Mouse (Mus musculus): ENCODE data around the gene Zswim9. TPM values are rescaled to one million over a fixed set of nuclear protein-coding genes. Genes with fewer than 3 reads are reported as not detected.
"Not testable (repeated sequence)": the region's sequence is repeated elsewhere in the genome, so short reads cannot be mapped to it uniquely, and the experiment has no call there.

The Zswim9 gene
- 10 to 100 TPM in 1 of 2 experiments, 1 to 10 TPM in 1; 9.4 to 10.0 TPM for total RNA-seq (2021)
- long read RNA-seq, experiment 1, partial matches to known transcripts, result 3 of 3 reads
- long read RNA-seq, experiment 1, other reads (novel, unspliced or antisense), result 0 of 3 reads
- long read RNA-seq, experiment 2, partial matches to known transcripts, result 4 of 9 reads
- long read RNA-seq, experiment 2, other reads (novel, unspliced or antisense), result 2 of 9 reads

DNA sequence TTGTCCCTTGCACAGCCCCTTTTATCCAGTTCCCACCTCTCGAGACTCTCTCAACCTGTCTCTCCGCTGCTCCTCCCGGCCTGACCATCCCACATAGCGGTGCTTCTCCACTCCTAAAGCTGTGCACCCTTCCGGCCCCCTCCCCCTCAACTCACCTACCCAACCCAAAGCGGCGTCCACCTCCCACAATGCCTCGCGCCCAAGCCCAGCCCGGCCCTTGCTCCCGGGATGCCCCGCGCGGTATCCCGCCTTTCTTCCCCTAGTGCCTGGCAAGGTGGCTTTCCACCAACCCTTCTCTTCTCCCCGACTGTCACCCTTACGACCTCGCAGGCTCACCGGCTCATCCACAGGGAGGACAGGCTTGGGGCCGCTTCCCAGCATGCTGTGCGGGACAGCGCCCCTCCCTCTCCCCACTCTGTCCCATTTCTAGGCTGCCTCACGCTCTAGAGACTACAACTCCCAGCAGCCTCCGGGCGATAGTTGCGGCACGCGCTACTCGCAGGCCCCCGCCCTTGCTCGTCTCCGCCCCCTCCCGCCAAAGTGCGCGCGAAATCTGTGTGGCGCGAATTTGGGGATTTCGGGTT is at the start of gene Zswim9:
Gene Zswim9 (minus strand): TSS at position 414 of the 584 bp plus-strand sequence.
- DNase-seq (ENCODE audit: low spot score in 2 of 2), result peak; percentile 80 to 93

DNA sequence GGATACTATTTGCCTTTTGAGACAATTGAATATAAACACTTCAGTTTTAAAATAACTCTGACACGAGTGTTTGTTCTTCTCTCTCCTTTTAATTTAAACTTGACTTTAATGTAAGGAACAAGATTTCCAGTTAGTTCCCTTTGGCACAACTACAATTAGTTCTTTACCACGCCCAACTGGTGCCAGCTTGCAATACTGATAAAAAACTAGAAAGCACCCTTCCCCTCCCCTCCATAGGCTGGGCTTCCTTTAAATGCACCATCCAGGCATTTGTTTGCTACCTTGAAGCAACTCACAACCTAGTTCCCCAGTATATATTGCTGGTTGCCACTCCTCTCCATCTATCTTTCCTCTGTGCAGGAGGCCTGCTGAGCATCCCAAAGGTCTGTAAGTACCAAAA is 45.8 kb upstream of the Zswim9 start, which contains the start of gene Pla2g4c:
Gene Pla2g4c (plus strand): TSS at position 340 of the 400 bp plus-strand sequence.
- no peak for DNase-seq (ENCODE audit: low spot score in 2 of 2)

- no peak for DNase-seq (ENCODE audit: low spot score in 2 of 2)
These were observed 42.9 kb upstream of the Zswim9 start for GRCm38 (mm10) chr7:13321424-13321823.

- DNase-seq (ENCODE audit: low spot score in 2 of 2), result no peak
These were observed 35.6 kb upstream of the Zswim9 start for GRCm38 (mm10) chr7:13314095-13314597.

GRCm38 (mm10) chr7:13311401-13311800 is 32.9 kb upstream of the Zswim9 start:
- no peak for DNase-seq (ENCODE audit: low spot score in 2 of 2)

DNA sequence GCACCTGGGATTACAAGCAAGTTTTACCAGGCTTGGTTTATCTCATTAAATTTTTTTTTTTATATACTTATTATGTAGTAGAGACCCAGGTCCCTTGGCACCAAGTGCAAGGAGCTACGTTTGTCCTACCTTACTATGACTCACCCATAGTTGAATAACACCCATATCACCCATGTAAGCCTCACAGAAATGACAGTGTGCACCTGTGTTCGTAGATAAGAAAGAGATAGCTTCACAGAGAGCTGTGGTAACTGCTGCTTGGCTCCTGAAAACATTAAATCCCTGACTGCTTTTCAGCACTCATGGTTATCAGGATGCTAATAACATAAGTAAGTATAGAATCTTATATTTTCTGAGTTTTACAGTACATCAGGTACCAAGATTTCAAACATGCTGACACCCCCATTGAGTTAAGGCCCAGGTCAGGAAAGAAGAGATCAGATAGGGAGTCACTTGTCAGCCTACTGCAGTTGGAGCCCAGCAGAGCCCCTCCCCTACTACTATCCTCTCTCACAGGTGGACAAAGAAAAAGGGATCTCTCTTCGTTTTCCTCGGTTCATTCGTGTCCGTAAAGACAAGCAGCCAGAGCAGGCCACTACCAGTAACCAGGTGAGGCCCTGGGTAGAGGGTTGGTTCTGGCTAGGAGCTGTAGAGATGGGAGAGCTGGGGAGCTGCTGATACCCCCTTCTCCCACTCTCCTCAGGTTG is 32.1 kb upstream of the Zswim9 start:
- DNase-seq (ENCODE audit: low spot score in 2 of 2), result no peak

GRCm38 (mm10) chr7:13309407-13309806 is 30.9 kb upstream of the Zswim9 start:
- DNase-seq (ENCODE audit: low spot score in 2 of 2), result no peak

DNA sequence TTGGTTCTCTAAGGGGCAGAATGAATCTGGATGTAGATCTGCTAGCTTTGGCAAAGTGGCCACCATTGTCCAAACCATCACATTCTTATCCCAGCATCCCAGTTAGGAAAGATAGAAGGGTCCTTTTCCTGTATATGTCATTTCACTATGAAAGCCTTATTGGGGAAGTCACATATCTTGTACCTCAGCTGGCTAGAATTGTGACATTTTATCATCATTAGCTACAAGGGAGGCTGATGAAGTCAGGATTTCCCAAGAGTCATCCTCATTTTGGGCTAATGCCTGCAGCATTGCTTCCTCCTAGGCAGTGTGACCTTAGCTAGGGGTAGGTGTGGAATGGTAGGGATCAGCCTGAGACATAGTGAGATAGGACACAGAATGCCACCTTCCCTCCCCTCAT is 24.9 kb upstream of the Zswim9 start:
- no peak for DNase-seq (ENCODE audit: low spot score in 2 of 2)

DNA sequence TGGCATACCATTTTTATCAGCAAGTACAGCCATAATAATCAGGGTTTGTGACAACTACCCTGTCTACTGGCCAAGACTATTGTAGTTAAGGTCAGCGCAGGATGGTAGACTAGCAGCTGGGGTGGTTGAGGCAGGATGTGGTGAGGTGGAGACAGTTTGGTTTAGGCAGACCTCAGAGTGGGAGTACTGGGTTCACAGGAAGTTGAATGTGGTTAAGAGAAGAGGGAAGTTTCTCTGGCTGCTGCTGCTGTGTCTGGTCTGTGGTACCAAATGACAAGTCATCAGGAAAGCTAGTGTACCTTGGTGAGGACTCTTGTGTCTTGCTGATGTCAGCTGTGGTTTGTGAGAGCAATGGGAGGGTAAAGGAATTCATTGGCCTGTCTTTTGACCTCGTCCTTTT is 24.3 kb upstream of the Zswim9 start:
- DNase-seq (ENCODE audit: low spot score in 2 of 2), result no peak

DNA sequence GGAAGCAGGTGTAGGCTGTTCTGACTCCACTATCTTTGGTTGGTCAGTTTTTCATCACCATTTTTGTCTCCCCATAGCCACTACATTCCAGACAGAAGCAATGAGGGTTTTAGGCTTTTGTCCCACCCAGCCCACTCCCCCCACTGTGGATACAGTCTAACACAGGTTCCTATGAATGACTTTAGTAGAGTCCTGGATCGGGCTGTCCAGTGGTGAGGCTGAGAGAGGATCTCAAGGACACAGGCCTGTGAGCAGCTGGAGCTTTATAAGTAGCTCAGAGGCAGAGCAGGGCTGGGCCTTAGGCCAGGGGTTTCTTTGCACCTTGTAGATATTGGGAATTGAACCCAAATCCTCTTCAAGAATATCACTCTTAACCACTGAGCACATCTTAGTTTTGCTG is 23.1 kb upstream of the Zswim9 start:
- DNase-seq (ENCODE audit: low spot score in 2 of 2), result peak in 1 of 2 experiments; percentile 5

- no peak for DNase-seq (ENCODE audit: low spot score in 2 of 2)
These were observed 20.3 kb upstream of the Zswim9 start for GRCm38 (mm10) chr7:13298821-13299220.

DNA sequence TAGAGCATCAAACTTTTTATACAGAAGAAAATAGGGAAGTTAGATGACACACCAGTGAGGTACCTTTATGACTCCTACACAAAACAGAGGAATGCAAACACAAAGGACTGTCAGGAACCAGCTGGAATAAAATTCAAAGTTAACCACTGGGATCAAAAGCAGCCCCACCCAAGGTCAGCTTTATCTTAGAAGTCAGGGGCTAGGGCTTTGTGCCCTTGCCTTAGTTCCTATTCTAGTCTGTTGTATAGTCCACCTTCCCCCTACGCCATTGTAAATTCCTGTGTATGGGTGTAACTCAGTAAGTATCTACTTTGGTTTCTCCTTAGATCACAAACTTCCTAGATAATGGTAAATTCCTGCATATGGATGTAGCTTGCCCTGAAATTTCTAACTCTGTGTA is 19.1 kb upstream of the Zswim9 start:
- DNase-seq (ENCODE audit: low spot score in 2 of 2), result no peak

DNA sequence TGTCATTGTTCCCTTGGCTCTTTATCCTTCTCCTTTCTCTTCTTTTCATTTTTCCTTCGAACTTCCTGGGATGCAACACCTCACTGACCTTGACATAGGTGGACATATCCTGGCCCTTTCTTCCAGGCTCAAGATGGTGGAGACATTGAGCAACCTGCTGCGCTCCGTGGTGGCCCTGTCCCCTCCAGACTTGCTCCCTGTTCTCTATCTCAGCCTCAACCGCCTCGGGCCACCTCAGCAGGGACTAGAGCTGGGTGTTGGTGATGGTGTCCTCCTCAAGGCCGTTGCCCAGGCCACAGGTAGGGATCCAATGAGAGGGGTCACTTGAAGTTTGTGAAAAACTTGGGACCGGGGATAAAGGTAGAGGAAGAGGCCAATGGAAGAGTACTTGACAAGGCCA is 16.7 kb upstream of the Zswim9 start:
- no peak for DNase-seq (ENCODE audit: low spot score in 2 of 2)

DNA sequence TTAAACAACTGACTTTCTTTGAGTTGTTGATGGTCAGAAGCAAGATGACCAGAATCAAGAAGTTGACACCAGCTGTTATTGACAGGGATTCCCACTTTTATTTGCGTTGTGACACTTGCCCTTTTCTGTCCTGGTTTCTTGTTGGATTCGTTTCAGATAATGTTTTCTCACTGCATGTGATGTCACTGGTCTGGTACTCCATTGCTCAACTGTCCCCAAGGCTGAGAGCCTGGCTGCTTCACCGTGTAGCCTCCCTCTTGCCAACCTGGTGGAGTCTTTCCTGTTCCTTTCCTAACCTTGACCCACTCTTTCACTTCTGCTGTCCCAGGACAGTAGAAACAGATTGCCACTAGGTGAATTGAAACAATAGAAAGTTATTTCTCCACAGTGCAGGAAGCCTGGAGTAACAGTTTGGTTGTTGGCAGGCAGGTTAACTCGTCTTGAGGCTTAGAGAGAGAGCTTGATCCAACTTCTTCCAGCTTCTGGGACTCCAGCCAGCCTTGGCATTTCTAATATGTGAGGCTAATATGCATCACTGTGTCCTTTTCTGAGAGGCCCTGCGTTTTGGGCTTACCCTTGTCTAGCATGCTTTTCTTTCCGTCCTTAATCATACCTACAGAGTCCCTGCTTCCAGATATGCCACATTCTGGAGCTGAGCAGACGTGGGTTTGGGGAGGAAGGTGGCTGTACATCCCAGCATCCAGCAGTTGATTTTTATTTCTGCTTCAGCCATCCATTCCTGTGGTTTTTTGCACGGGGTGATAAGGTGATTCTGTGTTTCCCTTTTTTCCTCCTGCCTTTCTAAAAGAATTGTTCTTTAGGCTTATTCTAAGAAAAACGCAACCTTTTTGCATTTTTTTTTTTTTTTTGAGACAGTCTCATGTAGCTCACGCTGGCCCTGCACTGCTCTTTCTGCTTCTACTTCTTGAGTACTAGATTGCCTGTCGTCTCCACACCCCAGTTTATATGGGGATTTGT is 15.6 kb upstream of the Zswim9 start:
- DNase-seq (ENCODE audit: low spot score in 2 of 2), result peak in 1 of 2 experiments; percentile 23

DNA sequence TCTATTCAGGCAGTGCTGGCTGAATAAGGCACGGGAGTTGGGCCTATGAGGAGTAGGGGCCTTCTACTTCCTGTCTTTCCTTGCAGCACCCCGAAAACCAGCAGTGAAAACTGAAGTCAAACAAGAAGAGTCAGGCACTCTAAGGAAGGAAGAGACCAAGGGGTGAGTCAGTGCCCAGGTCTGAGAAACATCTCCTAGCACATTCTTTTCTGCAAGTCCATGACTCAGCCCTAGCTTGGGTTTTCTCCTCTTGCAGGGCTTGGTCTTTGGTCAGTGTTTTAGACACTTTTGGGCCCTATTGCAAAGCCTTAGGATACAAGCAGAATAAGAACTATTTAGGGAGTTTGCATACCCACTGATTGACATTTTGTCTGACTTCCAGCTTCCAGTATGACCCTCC is 12.8 kb upstream of the Zswim9 start:
- DNase-seq (ENCODE audit: low spot score in 2 of 2), result no peak

- no peak for DNase-seq (ENCODE audit: low spot score in 2 of 2)
These were observed 11.6 kb upstream of the Zswim9 start for GRCm38 (mm10) chr7:13290041-13290675.

- no peak for DNase-seq (ENCODE audit: low spot score in 2 of 2)
These were observed 10.1 kb upstream of the Zswim9 start for GRCm38 (mm10) chr7:13288621-13289020.

GRCm38 (mm10) chr7:13278957-13279356 is 436 bp upstream of the Zswim9 start:
- not testable (repeated sequence) for DNase-seq (ENCODE audit: low spot score in 2 of 2)

GRCm38 (mm10) chr7:13277833-13278232 is 688 bp downstream of the Zswim9 start:
- no peak for DNase-seq (ENCODE audit: low spot score in 2 of 2)

DNA sequence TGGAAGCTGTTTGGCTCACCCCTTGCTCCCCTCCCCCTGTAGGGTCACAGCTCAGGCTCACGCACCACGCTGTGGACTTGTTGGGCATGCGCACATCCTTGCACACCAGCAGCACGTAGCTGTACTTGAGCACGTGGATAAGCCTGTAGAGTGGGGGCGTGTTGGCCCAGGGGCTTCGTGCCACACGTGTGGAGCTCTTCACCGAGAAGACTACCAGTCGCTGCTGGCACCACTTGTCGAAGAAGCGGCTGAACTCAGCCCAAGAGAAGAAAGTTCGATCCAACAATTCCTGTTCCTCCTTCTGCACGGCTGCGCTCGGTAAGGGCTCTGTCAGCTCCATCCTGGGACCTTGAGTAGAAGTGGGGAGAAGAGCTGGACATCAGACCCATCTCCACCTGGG is 1.4 kb downstream of the Zswim9 start, which contains the start of gene Lig1:
Gene Lig1 (plus strand): TSS at position 203 of the 400 bp plus-strand sequence.
- DNase-seq (ENCODE audit: low spot score in 2 of 2), result no peak
